Mouse (Mus musculus) thymus, adult 2 months (tissue): ENCODE results near the gene Zdhhc1.

Experiments
- CTCF ChIP-seq: fragments of 200-500 bp; IDR thresholded peaks from 2 replicates; pipeline ENCODE4 v1.5.1; 2012; ENCODE audit warnings: mild to moderate bottlenecking, control low read depth, low read length, moderate library complexity, borderline replicate concordance; ENCODE audit not compliant: control insufficient read depth, poor library complexity, insufficient read depth; ENCODE audit errors: extremely low read depth
- POLR2A ChIP-seq: fragments of 200-500 bp; IDR thresholded peaks from 2 replicates; pipeline ENCODE4 v1.6.1; 2012; ENCODE audit warnings: mild to moderate bottlenecking, low read length, control low read depth, moderate library complexity; ENCODE audit not compliant: control insufficient read depth, poor library complexity, insufficient read depth; ENCODE audit errors: extremely low read depth

DNA sequence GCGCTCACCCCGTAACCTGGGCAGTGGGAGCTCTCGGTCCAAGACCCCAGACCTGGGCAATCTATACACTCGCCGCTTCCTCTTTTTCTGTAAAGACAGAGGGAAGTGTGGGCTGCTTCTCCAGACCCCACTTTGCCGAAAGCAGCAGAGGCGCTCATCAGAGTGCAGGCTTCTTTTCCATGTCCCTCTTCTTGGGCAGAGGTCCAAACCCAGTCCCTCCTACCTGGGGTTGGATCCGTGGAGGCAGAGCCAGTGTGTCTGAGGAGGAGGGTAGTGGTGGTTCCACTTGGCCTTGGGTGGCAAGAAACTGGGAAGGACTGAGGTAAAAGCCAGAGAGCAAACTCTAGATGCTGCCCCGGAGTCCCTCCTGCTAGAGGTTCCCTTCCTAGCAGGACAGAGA, 23.7 kb downstream of the Zdhhc1 start:
- TF ChIP-seq CTCF, result no peak
- no peak for TF ChIP-seq POLR2A
